Mouse (Mus musculus): ENCODE data around the gene Ptms.
A peak's percentile ranks its signal among the peaks of the same experiment; 100 is the strongest.
"Not testable (repeated sequence)": the region's sequence is repeated elsewhere in the genome, so short reads cannot be mapped to it uniquely, and the experiment has no call there.

Gene Ptms

DNA sequence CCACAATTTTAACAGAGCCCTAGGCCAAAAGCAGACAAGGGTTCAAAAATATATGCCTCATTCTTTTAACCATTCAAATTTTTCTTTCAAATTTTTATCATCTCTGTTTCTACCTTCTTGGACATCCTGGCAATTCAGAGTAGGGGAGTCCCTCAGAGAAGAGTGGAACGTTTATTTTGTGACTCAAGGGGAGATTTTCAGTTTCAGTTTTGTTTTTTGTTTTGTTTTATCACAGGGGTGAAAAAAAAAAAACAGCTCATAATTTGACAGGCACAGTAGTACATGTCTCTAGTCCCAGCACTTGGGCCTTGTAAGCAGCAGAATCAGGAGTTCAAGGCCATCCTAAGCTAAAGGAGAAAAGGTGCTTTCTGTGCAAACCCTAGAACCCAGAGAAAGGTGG, 12.1 kb downstream of the Ptms start:
- DNase-seq (ENCODE audit: extremely low read depth, insufficient read length, low spot score): no peak

DNA sequence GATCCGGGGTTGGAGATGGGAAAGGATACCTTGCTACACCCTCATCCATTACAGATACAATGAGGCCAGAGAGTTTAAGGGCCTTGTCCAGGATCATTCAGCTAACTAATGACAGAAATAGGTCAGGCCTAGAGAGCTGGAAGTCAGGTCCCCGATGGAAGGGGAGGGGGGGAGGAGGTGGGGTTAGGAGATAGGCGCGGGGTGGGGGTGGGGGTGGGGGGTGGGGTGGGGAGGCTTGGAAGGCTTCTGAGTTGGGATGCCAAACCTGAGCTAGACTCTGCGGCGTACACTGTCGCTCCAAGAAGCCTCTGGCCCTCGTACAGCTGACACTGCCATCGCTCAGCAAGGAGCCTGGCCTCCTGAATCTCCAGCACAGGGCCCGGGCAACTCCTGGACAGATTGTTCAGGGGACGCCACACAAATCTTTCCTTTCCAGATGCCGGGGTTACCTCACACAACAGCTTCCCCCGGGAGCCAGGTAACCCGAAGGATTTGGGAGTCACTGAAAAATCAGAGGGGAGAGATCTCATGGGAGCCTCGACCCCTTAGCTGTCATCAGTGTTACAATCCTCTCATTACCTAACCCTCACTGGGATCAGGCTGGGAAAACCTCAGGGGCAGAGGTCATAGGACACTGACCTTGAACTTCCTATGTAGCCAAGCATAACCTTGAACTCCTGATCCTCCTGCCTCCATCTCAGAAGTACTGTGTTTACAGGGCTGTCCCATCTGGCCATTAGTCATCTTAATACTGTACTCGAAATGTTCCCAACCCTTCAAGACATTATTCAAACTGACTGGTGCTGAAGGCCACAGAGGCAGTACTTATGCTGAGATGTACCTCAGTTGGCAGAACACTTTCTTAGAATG, 14.7 kb downstream of the Ptms start:
- no peak for DNase-seq (ENCODE audit: extremely low read depth, insufficient read length, low spot score)

DNA sequence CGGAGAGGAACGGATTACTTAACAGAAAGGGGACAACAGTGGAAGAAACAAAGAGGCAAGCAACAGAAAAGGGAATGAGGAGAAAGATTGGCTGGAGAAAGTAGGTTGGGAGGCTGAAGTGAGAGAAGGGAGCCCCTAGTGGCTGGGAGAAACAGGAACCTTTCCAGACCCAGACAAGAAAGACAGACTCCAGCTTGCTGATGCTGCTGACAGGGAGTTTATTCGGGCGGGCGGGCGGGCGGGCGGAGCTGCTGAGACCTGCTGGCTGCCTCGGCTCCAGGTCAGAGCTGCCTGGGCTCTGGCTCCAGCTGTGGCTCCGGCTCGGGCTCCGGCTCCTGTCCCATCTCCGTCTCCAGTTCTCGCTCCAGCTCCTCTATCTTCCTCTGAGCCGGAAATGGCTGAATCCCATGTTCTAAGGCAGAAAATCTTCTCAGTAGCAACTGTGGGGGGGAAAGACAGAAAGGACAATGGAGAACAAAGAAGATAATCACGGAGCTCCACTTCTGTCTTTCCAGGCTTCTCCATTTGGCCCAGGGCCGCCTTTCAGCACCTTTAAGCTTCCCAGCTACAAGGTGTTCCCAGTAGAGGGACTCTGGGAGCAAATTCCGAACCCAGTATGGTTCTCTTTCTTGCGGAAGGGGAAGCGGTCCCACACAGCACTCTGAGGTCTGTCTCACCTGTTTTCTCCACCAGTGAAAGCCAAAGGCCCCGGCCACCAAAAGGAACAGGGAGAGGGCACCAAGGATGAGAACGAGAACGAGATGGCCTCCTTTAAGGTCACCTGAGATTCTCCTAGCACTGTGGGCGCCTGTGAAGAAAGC, 15.5 kb downstream of the Ptms start:
- DNase-seq (ENCODE audit: extremely low read depth, insufficient read length, low spot score): no peak

DNA sequence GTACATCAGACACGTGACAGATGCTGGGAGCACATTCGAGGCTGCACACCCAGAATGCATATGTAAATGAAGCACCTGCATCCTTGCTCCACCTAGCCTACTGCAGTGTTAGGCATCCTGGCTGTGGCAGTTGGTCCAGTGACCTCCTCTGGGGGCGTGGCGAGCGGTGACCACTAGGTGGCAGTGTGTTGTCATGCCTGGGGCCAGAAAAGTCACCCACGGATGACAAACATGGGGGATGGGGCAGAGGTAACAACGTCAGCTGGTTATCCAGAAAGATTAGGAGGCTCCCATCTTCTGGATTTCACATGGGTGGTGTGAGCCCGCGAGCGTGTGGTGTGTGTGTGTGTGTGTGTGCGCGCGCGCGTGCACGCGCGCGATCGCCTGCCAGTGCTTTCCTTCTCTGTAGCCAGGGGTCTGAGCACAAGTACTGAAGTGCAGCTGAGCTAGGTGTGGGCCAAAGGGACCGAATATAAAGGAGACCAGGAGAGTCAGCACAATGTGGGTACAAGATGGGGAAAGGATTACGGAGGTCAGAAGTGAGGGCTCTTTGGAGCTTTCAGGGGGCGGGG, 16.2 kb downstream of the Ptms start:
- DNase-seq (ENCODE audit: extremely low read depth, insufficient read length, low spot score): peak; percentile 86

DNA sequence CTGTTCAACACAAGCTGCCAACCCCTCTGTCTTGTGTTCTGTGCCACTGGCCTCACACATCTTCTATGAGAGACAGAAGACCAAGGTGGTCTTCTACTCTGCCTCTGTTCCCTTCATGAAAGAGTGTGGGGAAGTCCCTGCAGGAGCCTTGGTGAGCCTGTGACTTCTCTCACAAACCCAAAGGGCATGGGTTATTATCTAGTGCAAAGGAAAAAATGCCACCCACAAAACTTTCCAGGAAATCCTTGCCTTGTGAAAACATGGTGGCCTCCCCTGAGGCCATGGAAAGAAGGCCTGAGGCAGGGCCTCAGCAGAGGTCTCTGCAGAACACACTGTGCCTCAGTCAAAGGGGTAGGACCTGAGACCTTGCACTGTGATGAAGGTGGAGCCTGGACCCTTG, 18.1 kb downstream of the Ptms start:
- DNase-seq (ENCODE audit: extremely low read depth, insufficient read length, low spot score): no peak

DNA sequence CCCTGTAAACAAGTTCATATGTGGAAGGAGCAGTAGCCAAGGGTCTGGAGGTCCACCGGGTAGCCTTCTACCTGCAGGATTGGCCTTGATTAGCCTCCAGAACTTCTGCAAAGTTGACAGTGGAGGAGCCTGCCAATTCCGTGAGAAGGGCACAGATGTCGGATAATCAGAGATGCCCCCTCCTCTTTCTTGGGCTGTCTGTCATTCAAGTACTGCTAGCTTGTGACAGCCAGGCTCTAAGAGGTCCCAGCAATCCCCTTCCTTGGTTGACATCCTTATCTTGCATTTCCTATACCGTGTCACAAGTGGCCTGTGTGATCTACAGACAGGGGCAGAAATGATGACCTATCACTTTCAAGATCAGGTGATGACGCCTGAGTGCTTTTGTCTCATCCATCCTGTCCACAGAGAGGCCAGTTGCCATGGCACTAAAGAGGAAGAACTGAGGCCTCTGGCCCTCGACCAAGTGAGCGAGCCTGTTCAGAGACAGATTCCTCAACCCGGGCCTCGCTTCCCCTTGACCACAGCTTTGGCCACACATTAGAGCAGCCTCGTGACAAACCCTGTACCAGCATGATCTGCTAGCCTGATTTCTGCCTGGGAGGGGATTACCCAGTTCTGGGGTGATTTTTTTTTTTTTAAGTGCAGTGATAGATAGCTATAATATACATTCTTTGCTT, 19.0 kb downstream of the Ptms start:
- DNase-seq (ENCODE audit: extremely low read depth, insufficient read length, low spot score): peak; percentile 32

DNA sequence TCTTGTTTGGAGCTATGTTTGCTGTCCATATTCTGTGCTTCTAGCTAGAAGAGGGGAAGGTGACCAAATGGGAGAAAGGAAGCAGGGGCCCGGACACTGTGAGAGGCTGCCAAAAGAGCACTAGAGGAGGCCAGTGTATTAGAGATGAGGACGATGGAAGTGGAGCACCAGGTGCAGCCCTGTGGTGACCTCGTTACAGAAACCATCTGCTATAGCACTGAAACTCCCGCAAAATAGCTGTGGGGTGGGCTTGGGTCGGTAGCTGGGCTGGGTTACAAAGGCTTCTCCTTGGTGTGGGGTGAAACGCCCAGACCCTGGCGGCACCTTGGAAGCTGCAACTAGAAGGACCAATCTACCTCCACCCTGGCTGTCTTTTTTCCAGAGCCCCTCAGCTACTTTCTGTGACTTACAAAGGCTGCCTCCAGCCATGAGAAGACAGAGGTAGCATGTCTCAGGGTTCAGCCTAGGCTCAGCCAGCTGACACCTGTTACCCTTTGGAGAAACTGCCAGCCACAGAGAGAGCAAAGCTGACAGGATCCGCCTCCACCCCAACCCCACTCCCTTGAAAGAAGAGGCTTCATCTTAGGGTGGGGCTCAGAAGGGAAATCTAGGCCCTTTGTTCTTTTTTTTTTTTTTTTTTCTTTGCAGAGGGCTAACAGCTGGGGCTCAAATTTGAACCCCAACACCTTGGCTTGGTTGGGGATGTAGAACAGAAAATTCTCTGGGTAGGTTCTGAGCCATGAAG, 19.7 kb downstream of the Ptms start:
- no peak for DNase-seq (ENCODE audit: extremely low read depth, insufficient read length, low spot score)

DNA sequence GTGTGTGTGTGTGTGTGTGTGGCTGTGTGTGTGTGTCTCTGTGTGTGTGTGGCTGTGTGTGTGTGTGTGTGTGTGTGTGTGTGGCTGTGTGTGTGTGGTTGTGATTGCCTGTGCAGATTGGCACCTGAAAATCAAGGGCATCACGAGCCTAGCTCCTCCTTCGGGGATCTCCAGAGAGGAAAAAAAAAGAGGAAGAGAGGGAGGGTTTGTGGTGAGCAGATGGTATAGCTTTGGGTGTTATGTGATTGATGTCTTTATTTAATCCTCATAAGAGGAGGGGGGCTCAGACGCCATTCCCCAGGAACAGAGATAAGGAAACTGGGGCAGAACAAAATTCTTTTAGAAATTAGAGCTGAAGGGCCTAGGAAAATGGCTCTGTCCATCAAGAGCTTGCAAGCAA, 21.5 kb downstream of the Ptms start:
- no peak for DNase-seq (ENCODE audit: extremely low read depth, insufficient read length, low spot score)

DNA sequence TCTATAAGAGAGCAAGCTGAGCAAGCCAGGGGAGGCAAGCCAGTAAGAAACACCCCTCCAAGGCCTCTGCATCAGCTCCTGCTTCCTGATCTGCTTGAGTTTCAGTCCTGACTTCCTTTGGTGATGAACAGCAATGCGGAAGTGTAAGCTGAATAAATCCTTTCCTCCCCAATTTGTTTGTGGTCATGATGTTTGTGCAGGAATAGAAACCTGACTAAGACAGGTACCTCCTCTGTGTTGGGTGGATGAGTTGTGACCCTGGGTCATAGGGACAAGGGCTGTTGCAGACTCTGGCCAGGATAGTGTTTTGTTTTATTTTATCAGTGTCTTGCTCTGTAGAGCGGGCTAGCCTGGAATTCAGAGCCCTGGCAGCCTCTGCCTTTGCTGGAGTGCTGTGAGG, 25.8 kb downstream of the Ptms start:
- not testable (repeated sequence) for DNase-seq (ENCODE audit: extremely low read depth, insufficient read length, low spot score)

DNA sequence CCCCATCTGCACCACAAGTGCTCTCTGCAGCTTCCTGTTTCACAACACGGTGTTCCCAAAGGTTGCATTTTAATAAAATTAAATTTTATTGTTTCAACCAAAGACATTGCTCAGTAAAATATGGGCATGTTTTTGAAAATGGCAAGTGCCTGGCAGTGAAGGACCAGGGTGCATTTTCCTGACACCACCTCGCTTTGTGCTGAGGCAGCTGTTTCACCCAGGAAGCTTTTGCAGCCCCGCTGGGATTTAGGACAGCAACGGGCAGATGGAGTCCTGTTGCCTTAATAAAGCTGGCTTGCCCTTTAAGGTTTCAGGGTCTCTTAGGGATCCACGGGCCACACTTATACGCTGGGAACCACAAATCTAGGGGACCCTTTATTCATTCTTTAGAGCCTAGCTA, 28.9 kb downstream of the Ptms start:
- no peak for DNase-seq (ENCODE audit: extremely low read depth, insufficient read length, low spot score)

DNA sequence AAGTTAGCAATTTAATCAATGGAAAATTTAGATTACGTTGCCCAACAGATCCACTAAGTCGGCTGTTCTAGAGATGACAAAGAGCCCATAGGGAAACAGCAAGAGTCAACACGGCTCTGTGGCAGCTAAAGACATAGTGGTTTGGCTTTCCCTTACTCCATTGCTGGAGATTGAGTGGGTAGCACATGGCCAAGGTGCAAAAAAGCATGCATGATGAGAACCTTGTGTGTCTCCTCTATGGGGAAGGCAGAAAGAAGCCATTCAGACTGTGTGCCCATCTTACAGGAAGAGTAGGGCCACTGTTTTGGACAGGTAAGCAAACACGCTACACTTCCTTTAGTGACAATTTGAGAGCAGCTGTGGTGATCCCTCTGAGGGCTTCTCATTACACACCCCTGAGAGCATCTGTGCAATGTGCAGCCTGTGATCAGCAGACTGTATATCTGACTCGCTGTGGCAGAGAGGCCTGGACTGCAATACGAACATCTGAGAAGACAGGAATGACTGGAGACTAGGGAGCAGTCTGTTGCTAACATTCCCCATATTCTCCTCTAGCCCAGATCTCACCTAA, 31.3 kb downstream of the Ptms start:
- DNase-seq (ENCODE audit: extremely low read depth, insufficient read length, low spot score): no peak

DNA sequence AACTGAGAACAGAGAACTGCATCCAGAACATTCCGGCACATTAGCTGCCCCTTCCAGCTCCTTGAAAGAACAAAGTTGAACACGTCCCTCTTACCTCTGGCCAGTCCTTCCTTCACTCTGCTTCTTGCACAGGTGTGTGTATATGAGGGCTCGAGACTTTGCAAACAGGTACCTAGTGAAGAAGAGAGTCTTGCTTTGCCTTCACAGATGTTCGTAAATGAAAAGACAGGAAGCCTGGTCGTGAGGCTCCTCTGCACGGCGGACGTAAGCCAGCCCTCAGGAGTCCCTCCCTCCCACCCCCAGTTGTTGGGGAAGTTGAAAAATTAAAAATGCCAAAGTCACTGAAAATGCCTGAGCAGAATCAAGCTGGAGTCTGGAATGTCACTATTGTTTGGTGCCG, 31.9 kb downstream of the Ptms start, which contains the start of gene Cd4:
Gene Cd4, minus strand, starts transcription at position 236 of the 400 bp plus-strand sequence.
- DNase-seq (ENCODE audit: extremely low read depth, insufficient read length, low spot score): no peak

DNA sequence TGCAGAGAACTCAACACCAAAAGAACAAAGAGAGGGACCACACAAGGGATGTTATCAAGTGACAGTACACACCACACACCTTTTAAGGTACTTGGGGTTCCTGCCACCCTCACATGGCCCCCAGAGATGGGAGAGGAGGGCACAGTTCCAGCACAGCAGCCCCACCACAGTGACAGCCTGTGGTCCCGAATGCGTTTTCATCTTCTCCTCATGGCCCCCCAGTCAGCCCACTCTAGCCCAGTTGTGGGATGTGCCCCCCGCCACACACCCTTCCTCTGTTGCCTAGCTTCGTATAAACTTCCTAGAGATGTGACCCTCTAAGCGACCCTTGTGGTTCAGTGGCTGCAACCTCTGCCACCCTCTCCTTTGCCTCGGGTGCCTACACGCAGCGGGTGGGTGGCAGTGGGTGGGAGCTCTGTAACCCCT, 33.9 kb downstream of the Ptms start:
- no peak for DNase-seq (ENCODE audit: extremely low read depth, insufficient read length, low spot score)

DNA sequence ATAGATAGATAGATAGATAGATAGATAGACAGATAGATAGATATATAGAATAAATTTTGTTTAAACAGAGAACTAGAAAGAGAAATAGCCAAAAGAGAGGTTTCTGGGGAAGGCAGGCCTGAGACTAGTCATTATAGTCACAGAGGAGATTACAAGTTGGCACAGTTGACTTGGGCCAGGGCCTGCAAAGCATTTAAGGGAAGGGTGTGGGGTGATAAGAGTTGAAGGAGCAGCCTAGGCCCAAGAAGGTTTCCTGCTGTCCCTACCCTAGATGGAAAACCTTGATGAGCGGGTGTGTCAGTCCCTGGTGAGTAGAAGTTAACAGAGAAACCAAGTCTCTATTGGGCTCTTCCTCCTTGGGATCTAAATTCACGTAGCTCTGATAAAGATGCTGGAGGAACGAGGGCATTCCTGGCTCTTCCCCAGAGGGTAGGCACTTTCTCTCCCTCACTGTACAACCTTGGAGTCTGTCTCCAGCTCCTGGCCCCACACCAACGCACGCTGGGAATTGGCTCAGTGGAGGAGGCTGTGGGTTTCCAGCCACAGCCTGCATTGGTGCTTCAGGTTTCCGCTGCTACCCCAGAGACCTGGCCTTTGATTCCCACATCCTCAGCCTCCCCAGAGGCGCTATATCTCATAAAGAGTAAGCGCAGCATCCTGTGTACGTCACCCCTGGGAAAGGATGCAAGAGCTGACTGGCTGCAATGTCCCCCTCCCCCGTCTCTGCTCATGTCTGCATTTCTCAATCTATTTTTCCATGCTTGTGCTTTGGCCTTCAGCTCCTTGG, 35.0 kb downstream of the Ptms start:
- no peak for DNase-seq (ENCODE audit: extremely low read depth, insufficient read length, low spot score)

DNA sequence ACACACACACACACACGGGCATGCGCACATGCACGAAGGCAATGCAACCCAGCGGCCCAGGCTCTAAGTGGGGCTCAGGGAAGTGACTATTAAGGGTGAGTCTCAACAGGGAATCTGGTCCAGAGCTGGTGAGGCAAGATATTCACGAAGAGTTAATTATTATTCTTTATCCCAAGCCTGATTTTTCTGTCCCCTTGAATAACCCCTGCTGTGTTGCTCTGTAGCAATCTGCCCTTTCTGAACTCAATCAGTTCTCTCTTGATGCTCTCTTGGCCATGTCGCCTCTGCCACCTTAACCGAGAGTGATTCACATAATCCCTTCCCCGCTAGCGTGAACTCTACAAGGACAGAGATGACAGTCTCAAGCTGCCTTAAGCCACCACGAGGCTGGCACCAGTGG, 36.6 kb downstream of the Ptms start:
- DNase-seq (ENCODE audit: extremely low read depth, insufficient read length, low spot score): no peak

DNA sequence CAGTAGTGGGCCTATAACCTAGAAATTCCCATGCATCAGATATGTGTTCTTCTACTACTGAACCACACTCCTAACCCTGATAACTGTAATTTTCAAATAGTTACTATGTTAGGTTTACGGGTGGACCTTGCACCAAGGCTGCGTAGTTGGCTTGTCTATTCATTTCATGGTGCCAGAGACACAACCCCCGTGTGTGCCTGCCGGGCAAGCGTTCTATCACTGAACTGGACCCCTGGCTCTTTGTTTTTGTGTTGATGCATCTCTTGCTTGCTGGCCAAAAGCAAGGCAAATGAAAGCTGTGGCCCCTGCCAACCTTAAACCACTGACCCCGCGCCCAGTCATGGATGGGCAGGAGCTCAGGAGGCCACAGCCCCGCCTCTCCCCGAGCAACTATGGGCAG, 38.1 kb downstream of the Ptms start:
- no peak for DNase-seq (ENCODE audit: extremely low read depth, insufficient read length, low spot score)

DNA sequence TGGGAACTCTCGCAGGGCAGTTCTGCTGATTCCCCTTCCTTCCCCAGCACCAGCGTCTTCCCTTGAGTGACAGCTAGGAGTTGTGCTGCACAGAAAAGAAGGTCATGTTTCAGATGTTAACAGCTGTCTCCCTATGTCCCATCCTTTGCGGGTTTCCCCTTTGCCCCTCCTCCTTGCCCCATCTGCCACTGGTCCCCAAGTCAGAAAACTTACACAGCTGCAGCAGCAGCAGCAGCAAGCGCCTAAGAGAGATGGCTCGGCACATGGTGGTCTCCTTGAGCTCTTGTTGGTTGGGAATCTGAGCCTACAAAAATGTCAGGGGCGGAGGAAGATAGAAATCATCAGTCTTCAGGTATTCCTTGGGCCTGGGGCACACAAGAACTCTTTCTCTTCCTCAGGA, 40.5 kb downstream of the Ptms start:
- DNase-seq (ENCODE audit: extremely low read depth, insufficient read length, low spot score): no peak

DNA sequence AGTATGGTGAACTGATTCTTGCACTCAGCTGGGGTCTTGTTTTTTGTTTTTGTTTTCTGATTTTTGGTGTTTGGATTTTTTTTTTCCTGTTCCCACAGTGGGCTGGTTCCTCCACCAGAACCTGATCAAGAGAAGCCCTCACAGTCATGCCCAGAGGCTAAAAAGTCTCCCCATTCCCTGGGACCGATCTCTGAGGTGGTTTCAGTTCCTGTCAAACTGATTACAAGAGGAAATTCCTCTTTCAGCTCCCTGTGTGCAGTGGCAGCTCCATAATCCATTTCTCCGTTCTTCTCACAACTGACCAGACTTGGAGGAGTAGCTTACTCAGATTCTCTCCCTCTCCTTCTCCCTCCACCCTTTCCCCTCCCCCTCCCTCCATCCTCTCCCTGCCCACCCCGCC, 45.6 kb downstream of the Ptms start:
- no peak for DNase-seq (ENCODE audit: extremely low read depth, insufficient read length, low spot score)

DNA sequence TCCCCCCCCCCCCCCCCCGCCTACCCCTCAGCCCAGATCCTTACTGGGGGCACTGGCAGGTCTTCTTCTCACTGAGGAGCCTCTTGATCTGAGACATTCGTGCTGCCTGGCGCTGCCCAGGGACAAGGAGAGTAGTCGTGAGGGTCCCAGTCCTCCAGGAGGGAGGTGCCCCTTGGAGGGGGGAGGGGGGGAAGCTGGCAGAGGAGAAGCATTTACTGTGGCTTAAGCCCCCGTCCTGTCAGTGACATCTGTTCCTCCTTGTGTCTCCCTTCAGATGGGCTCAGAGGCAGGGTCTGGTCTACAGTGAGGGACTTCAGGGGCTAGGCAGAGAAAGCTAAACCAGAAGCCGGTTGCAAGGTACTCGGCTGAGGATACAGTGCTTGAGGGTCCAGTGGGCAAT, 53.3 kb downstream of the Ptms start:
- DNase-seq (ENCODE audit: extremely low read depth, insufficient read length, low spot score): no peak

All from 3134 (cell line).